Mouse (Mus musculus) liver, embryonic 13.5 days (tissue): Measurements from ENCODE around the gene Kazn. TPM values are rescaled to one million over a fixed set of nuclear protein-coding genes. Genes with fewer than 3 reads are reported as not detected.
A peak's percentile ranks its signal among the peaks of the same experiment; 100 is the strongest.

Experiments used
- ATAC-seq: fragments of 200-750 bp; cut with Nextera tagmentation; 2 replicates; pipeline ENCODE4 v1.8.0; 2017; ENCODE audit warnings: low read depth, mild to moderate bottlenecking, moderate number of reproducible peaks, moderate library complexity
- DNase-seq: peaks from one replicate; pipeline ENCODE4 v3.0.0; 2022
- H3K27ac ChIP-seq: fragments of 300-500 bp; sonication (generic); 2 replicates; pipeline ENCODE4 v1.5.1; 2015; ENCODE audit warnings: moderate library complexity, mild to moderate bottlenecking, inconsistent platforms
- H3K27me3 ChIP-seq: fragments of 300-500 bp; sonication (generic); 2 replicates; pipeline ENCODE4 v1.6.1; 2015; ENCODE audit warnings: mild to moderate bottlenecking, inconsistent platforms
- H3K36me3 ChIP-seq: fragments of 300-500 bp; sonication (generic); 2 replicates; pipeline ENCODE4 v1.6.1; 2015; ENCODE audit warnings: mild to moderate bottlenecking, inconsistent platforms
- H3K4me1 ChIP-seq: fragments of 300-500 bp; sonication (generic); replicated peaks from 2 replicates; pipeline ENCODE4 v1.6.1; 2015; ENCODE audit warnings: inconsistent platforms
- H3K4me2 ChIP-seq: fragments of 300-500 bp; sonication (generic); 2 replicates; pipeline ENCODE4 v1.6.1; 2015; ENCODE audit warnings: inconsistent platforms, mild to moderate bottlenecking, moderate library complexity
- H3K4me3 ChIP-seq: fragments of 300-500 bp; sonication (generic); replicated peaks from 2 replicates; pipeline ENCODE4 v1.5.1; 2015; ENCODE audit warnings: mild to moderate bottlenecking, inconsistent platforms
- H3K9ac ChIP-seq: fragments of 300-500 bp; sonication (generic); 2 replicates; pipeline ENCODE4 v1.6.1; 2015; ENCODE audit warnings: mild to moderate bottlenecking, inconsistent platforms
- H3K9me3 ChIP-seq: fragments of 300-500 bp; sonication (generic); replicated peaks from 2 replicates; pipeline ENCODE4 v1.6.1; 2016; ENCODE audit warnings: inconsistent platforms
- WGBS: fragments of 180-500 bp; shearing (Covaris S2); methylation state at CpG from one replicate; pipeline ENCODE4 v1.1.7; 2015; ENCODE audit not compliant: insufficient replicate concordance; 5-methylcytosine and 5-hydroxymethylcytosine counted together
- polyA plus RNA-seq: library from polyadenylated mRNA; unstranded; fragments of >200 nt; fragmentation: Nextera tagmentation; extraction: Ambion mirVana; gene quantifications from 2 replicates; pipeline ENCODE4 v1.2.1, GENCODE M21; 2015

Gene Kazn
- polyA plus RNA-seq, 1 experiment from 2014 or later: 0.65 TPM

GRCm38 (mm10) chr4:142082703-142083102 lies 156.5 kb downstream of the Kazn start:
- WGBS: 54% methylated on average over 4 of the region's 4 CpGs
- DNase-seq: no peak
- H3K9ac ChIP-seq: no peak overlapping the region
- peak overlapping the region; percentile 57; the same call in 1 of the 2 replicates for H3K4me3 ChIP-seq
- H3K27ac ChIP-seq: no peak overlapping the region
- H3K27me3 ChIP-seq: peaks cover 58% of the 10 kb centered on the region
- no peak for ATAC-seq
- no peaks in the 10 kb centered on the region for H3K9me3 ChIP-seq
- peaks cover 49% of the 10 kb centered on the region for H3K4me1 ChIP-seq
- no peaks in the 10 kb centered on the region for H3K36me3 ChIP-seq
- peak overlapping the region; percentile 62 for H3K4me2 ChIP-seq

- peak overlapping the region; percentile 62; the same call in 1 of the 2 replicates for H3K4me2 ChIP-seq
- no peaks in the 10 kb centered on the region for H3K36me3 ChIP-seq
- H3K27ac ChIP-seq: peak overlapping the region; percentile 43; the same call in 1 of the 2 replicates
- no peak overlapping the region for H3K9ac ChIP-seq
- H3K27me3 ChIP-seq: peaks cover 60% of the 10 kb centered on the region
- DNase-seq (no peak), ATAC-seq (no peak)
- no peaks in the 10 kb centered on the region for H3K9me3 ChIP-seq
- H3K4me1 ChIP-seq: peaks cover 59% of the 10 kb centered on the region
- no peak overlapping the region for H3K4me3 ChIP-seq
- WGBS: 42% methylated on average over 13 of the region's 13 CpGs
Measured at GRCm38 (mm10) chr4:142081631-142082283, 157.4 kb downstream of the Kazn start.

- H3K4me2 ChIP-seq: peak overlapping the region; percentile 62; the same call in 1 of the 2 replicates
- peak overlapping the region; percentile 43; the same call in 1 of the 2 replicates for H3K27ac ChIP-seq
- peaks cover 63% of the 10 kb centered on the region for H3K4me1 ChIP-seq
Measured at GRCm38 (mm10) chr4:142080901-142081630, 158.1 kb downstream of the Kazn start.

GRCm38 (mm10) chr4:142080487-142080767 lies 158.8 kb downstream of the Kazn start:
- H3K9me3 ChIP-seq: no peaks in the 10 kb centered on the region
- H3K4me2 ChIP-seq: no peak overlapping the region
- no peak overlapping the region for H3K27ac ChIP-seq
- 64% methylated on average over 4 of the region's 4 CpGs for WGBS
- H3K9ac ChIP-seq: no peak overlapping the region
- no peak for DNase-seq
- no peaks in the 10 kb centered on the region for H3K36me3 ChIP-seq
- H3K4me1 ChIP-seq: peaks cover 68% of the 10 kb centered on the region
- ATAC-seq: no peak
- peaks cover 47% of the 10 kb centered on the region for H3K27me3 ChIP-seq
- H3K4me3 ChIP-seq: no peak overlapping the region

More at GRCm38 (mm10) chr4:142080901-142081630, 158.1 kb downstream of the Kazn start:
- no peak for DNase-seq
- ATAC-seq: no peak
- Histone ChIP-seq H3K9me3 (no peaks in the 10 kb centered on the region), H3K36me3 (no peaks in the 10 kb centered on the region), H3K9ac (no peak overlapping the region; the same call in 1 of the 2 replicates), H3K27me3 (peaks cover 53% of the 10 kb centered on the region), H3K4me3 (no peak overlapping the region)
- 75% methylated on average over 18 of the region's 18 CpGs for WGBS

GRCm38 (mm10) chr4:142079629-142080486 lies 159.3 kb downstream of the Kazn start:
- Histone ChIP-seq H3K36me3 (no peaks in the 10 kb centered on the region), H3K9me3 (no peaks in the 10 kb centered on the region), H3K4me3 (no peak overlapping the region), H3K4me1 (peaks cover 70% of the 10 kb centered on the region), H3K4me2 (no peak overlapping the region), H3K27me3 (peaks cover 41% of the 10 kb centered on the region), H3K9ac (no peak overlapping the region), H3K27ac (no peak overlapping the region)
- DNase-seq (no peak), ATAC-seq (no peak)
- WGBS: 39% methylated on average over 14 of the region's 14 CpGs

GRCm38 (mm10) chr4:142077572-142078271 lies 161.5 kb downstream of the Kazn start:
- no peak overlapping the region for H3K4me2 ChIP-seq
- H3K36me3 ChIP-seq: no peaks in the 10 kb centered on the region
- DNase-seq (no peak), ATAC-seq (no peak)
- H3K9ac ChIP-seq: no peak overlapping the region
- H3K9me3 ChIP-seq: no peaks in the 10 kb centered on the region
- peak overlapping the region; percentile 9; the same call in 1 of the 2 replicates for H3K27ac ChIP-seq
- peaks cover 85% of the 10 kb centered on the region for H3K4me1 ChIP-seq
- H3K4me3 ChIP-seq: no peak overlapping the region
- 19% methylated on average over 18 of the region's 18 CpGs for WGBS
- peaks cover 20% of the 10 kb centered on the region for H3K27me3 ChIP-seq

- Histone ChIP-seq H3K9ac (no peak overlapping the region), H3K27me3 (0 out of 2 replicates have a peak, but pooled peaks cover 12% of the 10 kb centered on the region), H3K4me2 (no peak overlapping the region), H3K4me3 (no peak overlapping the region), H3K27ac (peak overlapping the region; percentile 9; the same call in 1 of the 2 replicates), H3K36me3 (no peaks in the 10 kb centered on the region), H3K9me3 (no peaks in the 10 kb centered on the region), H3K4me1 (peaks cover 85% of the 10 kb centered on the region)
- DNase-seq: no peak
- ATAC-seq: no peak
- 17% methylated on average over 1 of the region's 1 CpGs for WGBS
Measured at GRCm38 (mm10) chr4:142076883-142077282, 162.3 kb downstream of the Kazn start.

GRCm38 (mm10) chr4:142075931-142076330 lies 163.3 kb downstream of the Kazn start:
- no peak overlapping the region for H3K9ac ChIP-seq
- H3K36me3 ChIP-seq: no peaks in the 10 kb centered on the region
- no peaks in the 10 kb centered on the region for H3K9me3 ChIP-seq
- no peak for DNase-seq
- no peak overlapping the region for H3K4me3 ChIP-seq
- no peak overlapping the region for H3K4me2 ChIP-seq
- peaks cover 85% of the 10 kb centered on the region for H3K4me1 ChIP-seq
- 0 out of 2 replicates have a peak overlapping the region, but pooled peaks have one; percentile 36 for H3K27ac ChIP-seq
- H3K27me3 ChIP-seq: peaks cover 19% of the 10 kb centered on the region
- 68% methylated on average over 11 of the region's 11 CpGs for WGBS
- peak; percentile 5; the same call in 1 of the 2 replicates for ATAC-seq

GRCm38 (mm10) chr4:142074060-142074732 lies 165.0 kb downstream of the Kazn start:
- no peaks in the 10 kb centered on the region for H3K9me3 ChIP-seq
- no peak for DNase-seq
- H3K36me3 ChIP-seq: no peaks in the 10 kb centered on the region
- WGBS: 24% methylated on average over 13 of the region's 13 CpGs
- H3K9ac ChIP-seq: no peak overlapping the region
- ATAC-seq: no peak
- H3K4me1 ChIP-seq: peaks cover 76% of the 10 kb centered on the region
- peaks cover 24% of the 10 kb centered on the region for H3K27me3 ChIP-seq
- no peak overlapping the region for H3K4me3 ChIP-seq
- no peak overlapping the region for H3K27ac ChIP-seq
- no peak overlapping the region for H3K4me2 ChIP-seq

- peaks cover 67% of the 10 kb centered on the region for H3K4me1 ChIP-seq
- ATAC-seq (no peak), DNase-seq (no peak)
Measured at GRCm38 (mm10) chr4:142071243-142071991, 167.8 kb downstream of the Kazn start.

More at GRCm38 (mm10) chr4:142071243-142071991, 167.8 kb downstream of the Kazn start:
- H3K9ac ChIP-seq: no peak overlapping the region
- 14% methylated on average over 18 of the region's 18 CpGs for WGBS
- peak overlapping the region; percentile 50 for H3K27ac ChIP-seq
- H3K36me3 ChIP-seq: no peaks in the 10 kb centered on the region
- H3K4me3 ChIP-seq: no peak overlapping the region
- H3K27me3 ChIP-seq: peaks cover 27% of the 10 kb centered on the region
- H3K4me2 ChIP-seq: peak overlapping the region; percentile 1; the same call in 1 of the 2 replicates
- no peaks in the 10 kb centered on the region for H3K9me3 ChIP-seq
